Mouse (Mus musculus): ENCODE results near the gene Itgb6.

DNA sequence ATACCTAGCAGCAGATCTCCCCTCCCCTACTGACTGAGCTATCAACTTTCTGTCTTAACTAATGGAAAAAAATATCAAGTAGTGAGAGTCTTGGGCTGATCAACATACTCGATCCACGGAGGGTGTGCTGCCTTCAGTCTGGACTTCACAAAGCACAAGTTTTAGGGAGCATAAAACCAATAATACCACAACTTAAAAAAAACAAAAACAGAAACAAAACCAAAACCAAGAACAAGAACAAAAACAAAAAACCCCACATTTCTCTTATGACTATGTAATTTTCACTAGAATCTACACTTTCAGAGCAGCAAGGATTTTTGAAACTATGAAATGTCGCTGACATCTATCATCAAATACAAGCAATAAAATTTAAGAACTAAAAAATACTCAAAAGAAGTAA, 28.1 kb upstream of the Itgb6 start:
- TF ChIP-seq CTCF (IDR thresholded peaks at IDR 0.05; ENCODE audit: extremely low read depth, insufficient read depth, low read length) (no peak), POLR2A (IDR thresholded peaks at IDR 0.05; ENCODE audit: extremely low read depth, insufficient read depth, low read length) (no peak)

Data from cortical plate, adult 2 months (tissue).